Mouse (Mus musculus) gastrocnemius, postnatal 10 days (tissue): ENCODE data around the gene Itih4. TPM values are rescaled to one million over a fixed set of nuclear protein-coding genes. Genes with fewer than 3 reads are reported as not detected.

ENCODE experiments used
- DNase-seq: peaks from one replicate; pipeline ENCODE4 v3.0.0; 2021; ENCODE audit warnings: mixed read lengths
- total RNA-seq, 2 experiments: library from RNA; stranded (reverse); gene quantifications; 2 replicates each; pipeline ENCODE4 v1.2.3; 2021

The Itih4 gene
- total RNA-seq, 2 experiments from 2014 or later: 0.31 to 1.0 TPM

- peak; percentile 46 for DNase-seq
Observed at GRCm38 (mm10) chr14:30879794-30880193, 6.5 kb upstream of the Itih4 start.

GRCm38 (mm10) chr14:30880251-30880650 is 6.0 kb upstream of the Itih4 start:
- no peak for DNase-seq

- DNase-seq: peak; percentile 77
Observed at GRCm38 (mm10) chr14:30880811-30881717, 5.2 kb upstream of the Itih4 start.

- DNase-seq: no peak
Observed at GRCm38 (mm10) chr14:30881718-30882108, 4.6 kb upstream of the Itih4 start.

GRCm38 (mm10) chr14:30885298-30885697 is 978 bp upstream of the Itih4 start:
- no peak for DNase-seq

GRCm38 (mm10) chr14:30888271-30888732 is 2.0 kb downstream of the Itih4 start:
- DNase-seq: peak; percentile 44

GRCm38 (mm10) chr14:30899972-30900371 is 13.7 kb downstream of the Itih4 start:
- no peak for DNase-seq

GRCm38 (mm10) chr14:30902628-30903027 is 16.4 kb downstream of the Itih4 start:
- DNase-seq: no peak

- DNase-seq: no peak
Observed at GRCm38 (mm10) chr14:30903036-30903435, 16.8 kb downstream of the Itih4 start.

- no peak for DNase-seq
Observed at GRCm38 (mm10) chr14:30904307-30904706, 18.0 kb downstream of the Itih4 start.

- DNase-seq: no peak
Observed at GRCm38 (mm10) chr14:30906001-30906400, 19.7 kb downstream of the Itih4 start.

- DNase-seq: no peak
Observed at GRCm38 (mm10) chr14:30907814-30908265, 21.6 kb downstream of the Itih4 start.

GRCm38 (mm10) chr14:30911141-30911540 is 24.9 kb downstream of the Itih4 start:
- no peak for DNase-seq

- DNase-seq: no peak
Observed at GRCm38 (mm10) chr14:30912641-30913040, 26.4 kb downstream of the Itih4 start.

GRCm38 (mm10) chr14:30913404-30913803 is 27.1 kb downstream of the Itih4 start:
- DNase-seq: peak; percentile 22

GRCm38 (mm10) chr14:30916516-30916915 is 30.2 kb downstream of the Itih4 start:
- no peak for DNase-seq

GRCm38 (mm10) chr14:30922053-30922670 is 35.9 kb downstream of the Itih4 start:
- DNase-seq: no peak

GRCm38 (mm10) chr14:30923375-30924105 is 37.3 kb downstream of the Itih4 start, which contains the start of gene Itih3:
TSS of gene Itih3 (minus strand) at chr14:30923760.
- no peak for DNase-seq

- DNase-seq: no peak
Observed at GRCm38 (mm10) chr14:30925492-30925891, 39.2 kb downstream of the Itih4 start.

GRCm38 (mm10) chr14:30930386-30930785 is 44.1 kb downstream of the Itih4 start:
- no peak for DNase-seq

GRCm38 (mm10) chr14:30933351-30933750 is 47.1 kb downstream of the Itih4 start:
- DNase-seq: no peak

GRCm38 (mm10) chr14:30942254-30942653 is 56.0 kb downstream of the Itih4 start:
- no peak for DNase-seq

GRCm38 (mm10) chr14:30943038-30943437 is 56.8 kb downstream of the Itih4 start, which contains the start of gene Itih1:
TSS of gene Itih1 (minus strand) at chr14:30943289.
- no peak for DNase-seq
